ENCODE assay signal across 8 mouse cellular contexts in genomic region chr15:103339166-103339960, GRCm38 (mm10). TPM values are rescaled to one million over a fixed set of nuclear protein-coding genes. Genes with fewer than 3 reads are reported as not detected.
DNase-seq lines count a peak whose midpoint lies in the region; ATAC-seq and TF ChIP-seq lines count a peak whose summit lies in the region.

No protein-coding gene starts in this region.

- peaks cover 4% of the 10 kb centered on the region; the same call in 1 of the 2 replicates for H3K36me3 ChIP-seq in hindbrain, embryonic 12.5 days

- H3K4me2 ChIP-seq in hindbrain, embryonic 12.5 days (replicated peaks): peak overlapping the region; percentile 63

- peaks cover 44% of the 10 kb centered on the region for H3K4me1 ChIP-seq in hindbrain, embryonic 12.5 days

- H3K9ac ChIP-seq in hindbrain, embryonic 12.5 days: peak overlapping the region; percentile 63

- WGBS in hindbrain, embryonic 12.5 days: 4% methylated on average over 28 of the region's 31 CpGs

- peak; percentile 75 for ATAC-seq in common myeloid progenitor, adult 5-6 weeks (replicated peaks; ENCODE audit: low read depth, poor library complexity, severe bottlenecking)
- ATAC-seq in hindbrain, embryonic 12.5 days (ENCODE audit: low FRiP score): peak; percentile 40
- peak; percentile 62 for ATAC-seq in megakaryocyte-erythroid progenitor cell, adult 5-6 weeks (replicated peaks; ENCODE audit: low FRiP score, low TSS enrichment, poor library complexity, severe bottlenecking)

- peaks cover 38% of the 10 kb centered on the region for H3K27me3 ChIP-seq in hindbrain, embryonic 12.5 days

- H3K4me3 ChIP-seq in layer of hippocampus, adult 2 months: peak overlapping the region; percentile 69
- H3K4me3 ChIP-seq in hindbrain, embryonic 12.5 days: peak overlapping the region; percentile 54

- no peaks in the 10 kb centered on the region for H3K9me3 ChIP-seq in hindbrain, embryonic 12.5 days (replicated peaks)

- TF ChIP-seq CTCF in layer of hippocampus, adult 2 months (conservative IDR thresholded peaks at IDR 0.05): no peak

- DNase-seq in layer of hippocampus, adult 2 months (ENCODE audit: low spot score in 2 of 2): no peak
- DNase-seq in layer of hippocampus, postnatal 25 days (ENCODE audit: extremely low spot score in 1 of 2, low spot score in 1 of 2): no peak
- DNase-seq in thymus, postnatal 4 days: peak; percentile 48
- no peak for DNase-seq in kidney, adult 9 months
- no peak for DNase-seq in kidney, postnatal 14 days

- H3K27ac ChIP-seq in layer of hippocampus, adult 2 months: peak overlapping the region; percentile 67; the same call in 1 of the 2 replicates
- peak overlapping the region; percentile 19; the same call in 1 of the 2 replicates for H3K27ac ChIP-seq in hindbrain, embryonic 12.5 days

RNA-seq across cellular contexts. Expression of gene Zfp385a, which starts 0.5 kb away (rescaled TPM):
- 10 to 100 TPM; 40.8 to 42.2 TPM for total RNA-seq in layer of hippocampus, adult 2 months (2021)
- 10 to 100 TPM; 40.7 to 45.0 TPM for total RNA-seq in layer of hippocampus, postnatal 25 days (2021)
- total RNA-seq in common myeloid progenitor, adult 5-6 weeks (2017): 3.9 and 6.0 TPM in 2 replicates
- 20.5 and 23.8 TPM in 2 replicates for polyA plus RNA-seq in hindbrain, embryonic 12.5 days (2016; fragmentation: Nextera tagmentation; extraction: Ambion mirVana)
- 23.4 and 28.7 TPM in 2 replicates for total RNA-seq in megakaryocyte-erythroid progenitor cell, adult 5-6 weeks (2014; fragmentation: Nextera tagmentation)
- total RNA-seq in megakaryocyte-erythroid progenitor cell, adult 5-6 weeks (2017): 1.7 and 2.1 TPM in 2 replicates

RNA-seq across cellular contexts. Expression of gene Itga5, which starts 27.2 kb away (rescaled TPM):
- total RNA-seq in layer of hippocampus, adult 2 months (2021): 1 to 10 TPM; 1.2 to 2.1 TPM
- 1 to 10 TPM; 1.4 to 2.4 TPM for total RNA-seq in layer of hippocampus, postnatal 25 days (2021)
- 13.4 and 17.7 TPM in 2 replicates for total RNA-seq in common myeloid progenitor, adult 5-6 weeks (2017)
- 26.8 and 27.0 TPM in 2 replicates for polyA plus RNA-seq in hindbrain, embryonic 12.5 days (2016; fragmentation: Nextera tagmentation; extraction: Ambion mirVana)
- total RNA-seq in megakaryocyte-erythroid progenitor cell, adult 5-6 weeks (2014; fragmentation: Nextera tagmentation): 51.5 and 56.4 TPM in 2 replicates
- total RNA-seq in megakaryocyte-erythroid progenitor cell, adult 5-6 weeks (2017): 11.5 and 11.8 TPM in 2 replicates

RNA-seq across cellular contexts. Expression of gene Gpr84, which starts 29.0 kb away (rescaled TPM):
- total RNA-seq in layer of hippocampus, adult 2 months (2021): under 1 TPM; 0.61 to 0.81 TPM
- 1 to 10 TPM in 1 of 2 experiments, under 1 TPM in 1; 0.66 to 1.1 TPM for total RNA-seq in layer of hippocampus, postnatal 25 days (2021)
- total RNA-seq in common myeloid progenitor, adult 5-6 weeks (2017): not detected in 2 replicates
- polyA plus RNA-seq in hindbrain, embryonic 12.5 days (2016; fragmentation: Nextera tagmentation; extraction: Ambion mirVana): 0.36 and 0.51 TPM in 2 replicates
- total RNA-seq in megakaryocyte-erythroid progenitor cell, adult 5-6 weeks (2014; fragmentation: Nextera tagmentation): 0.49 TPM in 1 of 2 replicates, not detected in the other
- total RNA-seq in megakaryocyte-erythroid progenitor cell, adult 5-6 weeks (2017): 0.34 and 1.3 TPM in 2 replicates
